Mouse (Mus musculus): ENCODE results near the gene Tnfrsf4.

GRCm38 (mm10) chr4:156034301-156034700, 20.7 kb downstream of the Tnfrsf4 start:
- no peak for TF ChIP-seq EP300 (IDR thresholded peaks at IDR 0.05)
- no peak for TF ChIP-seq CTCF (IDR thresholded peaks at IDR 0.05)
